Mouse (Mus musculus) spleen, postnatal 36 days (tissue): Measurements from ENCODE around the gene Olfr9.
"Not testable (repeated sequence)": the region's sequence is repeated elsewhere in the genome, so short reads cannot be mapped to it uniquely, and the experiment has no call there.

Experiments used
- DNase-seq, 2 experiments: peaks; one replicate each; pipeline ENCODE4 v3.0.0; 2022; ENCODE audit warnings: low spot score in 2 of 2, mixed read lengths in 1 of 2

Olfr9 gene

DNA sequence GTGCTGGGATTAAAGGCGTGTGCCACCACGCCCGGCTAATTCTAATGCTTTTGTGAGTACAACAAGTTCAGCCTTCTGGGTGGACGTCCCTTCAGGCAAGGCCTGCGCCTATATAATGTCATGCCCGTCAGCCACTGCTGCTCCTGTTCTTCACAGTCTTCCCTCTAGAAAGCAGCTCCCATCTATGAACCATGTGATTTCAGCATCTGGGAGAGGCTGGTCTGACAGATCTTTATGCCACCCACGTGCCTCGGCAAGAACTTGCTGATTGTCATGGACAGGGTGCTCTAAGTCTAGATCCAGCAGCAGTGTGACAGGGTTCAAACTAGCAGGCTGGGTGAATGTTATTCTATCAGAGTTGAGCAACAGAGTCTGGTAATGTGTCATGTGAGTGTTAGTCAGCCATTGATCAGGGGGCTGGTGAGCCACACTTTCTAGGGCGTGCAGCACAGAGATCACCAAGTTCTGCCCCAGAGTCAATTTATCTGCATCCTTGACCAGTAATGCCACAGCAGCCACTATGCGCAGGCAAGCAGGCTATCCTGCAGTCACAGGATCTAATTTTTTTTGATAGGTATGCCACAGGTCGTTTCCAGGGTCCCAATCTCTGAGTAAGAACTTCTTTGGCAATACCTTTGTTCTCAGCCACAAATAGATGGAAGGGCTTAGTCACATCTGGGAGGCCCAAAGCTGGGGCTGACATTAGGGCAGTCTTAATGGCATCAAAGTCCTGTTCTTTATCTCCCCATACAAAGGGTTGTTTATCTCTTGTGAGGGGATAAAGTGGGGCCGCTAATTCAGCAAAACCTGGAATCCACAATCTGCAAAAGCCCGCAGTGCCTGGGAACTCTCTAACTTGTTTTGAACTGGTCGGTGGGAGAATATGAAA, 15.0 kb downstream of the Olfr9 start:
- no peak for DNase-seq

DNA sequence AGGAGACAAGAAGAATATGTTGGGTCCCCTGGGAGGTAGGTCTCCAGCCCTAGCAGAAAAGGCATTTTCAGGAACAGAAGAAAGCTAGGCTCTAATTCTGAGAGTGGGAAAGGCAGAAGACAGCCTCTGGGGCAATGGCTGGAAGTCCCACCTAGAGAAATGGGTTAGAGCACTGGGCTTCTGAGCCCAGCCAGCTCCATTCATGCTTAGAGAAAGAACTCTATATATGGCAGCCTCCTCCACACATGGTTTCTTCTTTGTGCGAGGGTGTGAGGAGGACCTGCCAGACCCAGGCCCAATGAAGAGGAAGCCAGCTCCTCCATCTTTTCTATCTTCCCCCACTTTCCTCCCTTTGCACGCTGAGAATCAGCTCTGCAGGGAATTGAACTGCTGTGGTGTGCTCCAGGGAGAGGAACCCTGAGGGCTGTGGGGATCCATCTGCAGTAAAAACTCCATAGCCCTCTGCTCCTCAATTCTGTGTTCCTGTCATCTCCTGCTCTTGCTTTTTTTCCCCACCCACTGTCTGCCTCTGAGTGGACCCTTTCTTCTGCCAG, 21.1 kb downstream of the Olfr9 start, which contains the start of gene Olfr763:
Gene Olfr763, plus strand, starts transcription at position 504 of the 554 bp plus-strand sequence.
- DNase-seq = no peak

GRCm38 (mm10) chr10:129011511-129011910, 22.3 kb downstream of the Olfr9 start:
- DNase-seq = not testable (repeated sequence)

- DNase-seq = no peak
Observed at GRCm38 (mm10) chr10:129014477-129014876, 25.2 kb downstream of the Olfr9 start.

DNA sequence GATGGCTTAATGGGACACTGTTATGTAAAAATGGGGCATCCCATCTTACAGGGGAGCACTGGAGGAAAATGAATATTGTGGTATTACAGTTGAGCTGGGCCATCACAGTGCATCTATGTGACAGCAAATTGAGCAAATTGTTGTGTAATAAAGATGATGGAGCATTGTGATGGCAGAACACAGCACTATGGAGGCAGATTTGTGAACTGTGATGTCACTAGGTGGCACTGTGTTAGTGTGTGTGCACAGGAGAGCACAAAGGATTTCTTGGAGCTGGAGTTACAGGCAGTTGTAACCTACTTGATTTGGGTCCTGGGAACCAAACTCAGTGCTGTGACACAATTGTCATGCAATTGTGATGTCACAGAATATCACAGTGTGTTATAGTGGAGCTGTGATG, 34.1 kb downstream of the Olfr9 start:
- no peak for DNase-seq

- DNase-seq = no peak
Observed at GRCm38 (mm10) chr10:129026018-129026662, 36.9 kb downstream of the Olfr9 start.

- DNase-seq = no peak
Observed at GRCm38 (mm10) chr10:129028343-129028742, 39.1 kb downstream of the Olfr9 start.

- DNase-seq = no peak
Observed at GRCm38 (mm10) chr10:129039796-129040195, 50.6 kb downstream of the Olfr9 start, which contains the start of gene Olfr764-ps1. TSS of gene Olfr764-ps1 (minus strand) at chr10:129039896.
